Mouse (Mus musculus): ENCODE results near the gene Gnai2. TPM values are rescaled to one million over a fixed set of nuclear protein-coding genes. Genes with fewer than 3 reads are reported as not detected.
"Not testable (repeated sequence)": the region's sequence is repeated elsewhere in the genome, so short reads cannot be mapped to it uniquely, and the experiment has no call there.

Gnai2 gene
- polyA plus RNA-seq, 1 experiment from 2014 or later, result 153 TPM

DNA sequence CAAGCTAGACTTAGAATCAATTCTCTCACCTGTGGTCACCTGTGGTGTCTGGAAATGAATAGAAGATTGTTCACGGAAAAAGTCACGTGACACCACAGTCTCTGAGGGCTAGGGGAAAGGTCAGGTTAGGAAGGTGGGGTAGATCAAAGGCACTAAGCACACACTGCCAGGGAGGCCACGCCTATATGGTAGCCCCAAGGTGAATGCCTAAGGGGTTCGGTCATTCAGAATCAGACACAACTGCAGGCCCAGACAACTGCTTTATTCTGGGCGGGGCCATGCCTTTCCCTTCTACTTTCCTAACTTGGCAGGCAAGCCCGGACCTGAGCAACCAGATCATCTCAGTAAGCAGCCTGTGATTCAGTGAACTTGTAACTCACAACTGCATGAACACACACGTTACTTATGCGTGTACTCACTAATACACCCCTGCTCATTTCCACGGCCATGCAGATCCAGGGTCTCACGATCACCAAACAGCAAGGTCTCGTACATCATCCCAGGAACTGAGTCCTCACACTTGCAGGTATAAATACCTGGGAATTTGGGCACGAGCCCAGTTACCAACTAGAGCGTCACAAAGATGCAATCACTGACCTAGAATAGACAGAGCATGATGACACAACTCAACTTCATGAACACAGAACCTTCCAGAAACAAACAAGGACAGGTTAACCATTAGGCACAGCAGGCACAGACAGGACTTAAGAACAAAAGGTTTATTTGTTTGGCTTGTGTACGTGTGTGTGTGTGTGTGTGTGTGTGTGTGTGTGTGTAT lies 59.4 kb downstream of the Gnai2 start:
- Histone ChIP-seq H3K4me1 (ENCODE audit: control insufficient read depth, low read depth, low read length) (peaks cover 56% of the 10 kb centered on the region), H3K27me3 (ENCODE audit: control insufficient read depth, insufficient read depth, low read depth, low read length) (no peaks in the 10 kb centered on the region), H3K4me3 (ENCODE audit: low read depth, low read length) (no peak overlapping the region), H3K36me3 (ENCODE audit: control insufficient read depth, insufficient read depth) (peaks cover 4% of the 10 kb centered on the region), H3K27ac (ENCODE audit: low read length) (peak overlapping the region; percentile 79), H3K9me3 (replicated peaks; ENCODE audit: control insufficient read depth, low read length) (no peaks in the 10 kb centered on the region), H3K4me2 (ENCODE audit: low read depth, low read length) (no peak overlapping the region), H3K9ac (ENCODE audit: low read depth, low read length) (no peak overlapping the region)
- no peak for ATAC-seq (ENCODE audit: low read depth)
- WGBS (ENCODE audit: insufficient replicate concordance), result 71% methylated on average over 14 of the region's 14 CpGs

DNA sequence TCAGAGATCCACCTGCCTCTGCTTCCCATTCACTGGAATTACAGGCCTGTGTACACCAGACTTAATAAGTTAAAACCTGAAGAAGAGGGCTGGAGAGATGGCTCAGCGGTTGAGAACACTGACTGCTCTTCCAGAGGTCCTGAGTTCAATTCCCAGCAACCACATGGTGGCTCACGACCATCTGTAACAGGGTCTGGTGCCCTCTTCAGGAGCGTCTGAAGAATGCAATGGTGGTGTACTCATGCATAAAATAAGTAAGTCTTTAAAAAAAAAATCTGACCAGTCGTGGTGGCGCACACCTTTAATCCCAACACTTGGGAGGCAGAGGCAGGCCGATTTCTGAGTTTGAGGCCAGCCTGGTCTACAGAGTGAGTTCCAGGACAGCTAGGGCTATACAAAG lies 61.4 kb downstream of the Gnai2 start:
- not testable (repeated sequence) for H3K4me2 ChIP-seq (ENCODE audit: low read depth, low read length); H3K9me3 ChIP-seq (replicated peaks; ENCODE audit: control insufficient read depth, low read length); H3K27ac ChIP-seq (ENCODE audit: low read length); H3K27me3 ChIP-seq (ENCODE audit: control insufficient read depth, insufficient read depth, low read depth, low read length); ATAC-seq (ENCODE audit: low read depth); H3K4me3 ChIP-seq (ENCODE audit: low read depth, low read length); H3K9ac ChIP-seq (ENCODE audit: low read depth, low read length); H3K36me3 ChIP-seq (ENCODE audit: control insufficient read depth, insufficient read depth)
- 76% methylated on average over 6 of the region's 6 CpGs for WGBS (ENCODE audit: insufficient replicate concordance)
- H3K4me1 ChIP-seq (ENCODE audit: control insufficient read depth, low read depth, low read length), result peaks cover 59% of the 10 kb centered on the region

GRCm38 (mm10) chr9:107572327-107572662 lies 62.9 kb downstream of the Gnai2 start:
- peak overlapping the region; percentile 92 for H3K27ac ChIP-seq (ENCODE audit: low read length)
- H3K4me1 ChIP-seq (ENCODE audit: control insufficient read depth, low read depth, low read length), result peaks cover 67% of the 10 kb centered on the region
- H3K36me3 ChIP-seq (ENCODE audit: control insufficient read depth, insufficient read depth), result peaks cover 4% of the 10 kb centered on the region
- no peak for ATAC-seq (ENCODE audit: low read depth)
- 86% methylated on average over 2 of the region's 2 CpGs for WGBS (ENCODE audit: insufficient replicate concordance)
- no peak overlapping the region for H3K4me3 ChIP-seq (ENCODE audit: low read depth, low read length)
- H3K9ac ChIP-seq (ENCODE audit: low read depth, low read length), result peak overlapping the region; percentile 80
- no peaks in the 10 kb centered on the region for H3K9me3 ChIP-seq (replicated peaks; ENCODE audit: control insufficient read depth, low read length)
- peak overlapping the region; percentile 81 for H3K4me2 ChIP-seq (ENCODE audit: low read depth, low read length)
- H3K27me3 ChIP-seq (ENCODE audit: control insufficient read depth, insufficient read depth, low read depth, low read length), result no peaks in the 10 kb centered on the region

DNA sequence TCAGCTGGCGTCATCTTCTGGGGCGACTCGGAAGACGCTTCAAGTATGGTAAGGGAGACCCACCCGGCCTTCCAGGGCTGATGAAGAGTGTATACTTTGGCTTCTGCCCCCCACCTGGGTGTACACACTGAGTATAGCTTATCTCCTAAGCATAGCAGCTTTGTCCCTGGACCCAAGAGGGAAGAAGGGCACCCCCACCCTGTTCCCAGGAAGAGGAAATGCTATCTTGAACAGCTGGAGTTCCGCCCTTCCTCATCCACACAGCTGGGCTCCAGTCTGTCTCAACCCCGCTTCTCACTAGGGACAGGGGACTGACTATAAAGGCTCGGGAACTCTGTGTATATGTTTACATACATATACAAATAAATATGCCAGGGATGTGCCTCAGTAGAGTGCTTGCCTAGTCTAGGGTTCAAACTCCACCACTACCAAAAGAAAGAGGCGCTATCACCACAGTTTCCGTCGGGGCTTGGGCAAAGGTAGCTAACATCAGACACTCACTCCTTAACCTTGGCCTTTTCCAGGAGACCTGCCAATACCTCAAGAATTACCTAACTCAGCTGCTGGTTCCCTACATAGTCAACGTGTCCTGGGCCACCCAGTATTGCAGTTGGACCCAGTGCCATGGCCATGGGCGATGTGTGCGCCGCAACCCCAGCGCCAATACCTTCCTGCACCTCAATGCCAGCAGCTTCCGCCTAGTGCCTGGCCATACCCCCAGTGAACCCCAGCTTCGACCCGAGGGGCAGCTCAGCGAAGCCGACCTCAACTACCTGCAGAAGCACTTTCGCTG lies 63.4 kb downstream of the Gnai2 start:
- no peaks in the 10 kb centered on the region for H3K9me3 ChIP-seq (replicated peaks; ENCODE audit: control insufficient read depth, low read length)

DNA sequence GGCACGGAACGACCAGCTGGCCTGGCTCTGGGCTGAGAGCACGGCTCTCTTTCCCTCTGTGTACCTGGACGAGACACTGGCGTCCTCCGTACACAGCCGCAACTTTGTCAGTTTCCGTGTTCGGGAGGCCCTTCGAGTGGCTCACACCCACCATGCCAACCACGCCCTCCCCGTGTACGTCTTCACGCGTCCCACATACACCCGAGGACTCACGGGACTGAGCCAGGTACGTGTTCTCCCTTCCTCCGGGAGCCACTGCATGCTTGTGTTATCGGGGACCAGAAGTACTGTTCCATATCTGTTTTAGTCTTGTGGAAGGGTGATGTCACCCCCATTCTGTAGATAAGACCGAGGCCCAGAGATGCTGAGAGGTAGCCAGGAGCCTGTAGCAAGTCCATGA lies 64.3 kb downstream of the Gnai2 start:
- Histone ChIP-seq H3K36me3 (ENCODE audit: control insufficient read depth, insufficient read depth) (peaks cover 4% of the 10 kb centered on the region), H3K4me1 (ENCODE audit: control insufficient read depth, low read depth, low read length) (peaks cover 68% of the 10 kb centered on the region), H3K4me3 (ENCODE audit: low read depth, low read length) (peak overlapping the region; percentile 74), H3K27me3 (ENCODE audit: control insufficient read depth, insufficient read depth, low read depth, low read length) (no peaks in the 10 kb centered on the region), H3K4me2 (ENCODE audit: low read depth, low read length) (peak overlapping the region; percentile 81), H3K9ac (ENCODE audit: low read depth, low read length) (peak overlapping the region; percentile 80), H3K9me3 (replicated peaks; ENCODE audit: control insufficient read depth, low read length) (no peaks in the 10 kb centered on the region), H3K27ac (ENCODE audit: low read length) (peak overlapping the region; percentile 92)
- peak; percentile 69 for ATAC-seq (ENCODE audit: low read depth)
- 30% methylated on average over 21 of the region's 21 CpGs for WGBS (ENCODE audit: insufficient replicate concordance)

More for the DNA sequence above, 63.4 kb downstream of the Gnai2 start:
- peak overlapping the region; percentile 80 for H3K9ac ChIP-seq (ENCODE audit: low read depth, low read length)
- peak overlapping the region; percentile 74 for H3K4me3 ChIP-seq (ENCODE audit: low read depth, low read length)
- H3K4me1 ChIP-seq (ENCODE audit: control insufficient read depth, low read depth, low read length), result peaks cover 67% of the 10 kb centered on the region
- peak; percentile 30 for ATAC-seq (ENCODE audit: low read depth)
- peak overlapping the region; percentile 81 for H3K4me2 ChIP-seq (ENCODE audit: low read depth, low read length)
- peak overlapping the region; percentile 92 for H3K27ac ChIP-seq (ENCODE audit: low read length)
- H3K27me3 ChIP-seq (ENCODE audit: control insufficient read depth, insufficient read depth, low read depth, low read length), result no peaks in the 10 kb centered on the region
- H3K36me3 ChIP-seq (ENCODE audit: control insufficient read depth, insufficient read depth), result peaks cover 4% of the 10 kb centered on the region
- WGBS (ENCODE audit: insufficient replicate concordance), result 72% methylated on average over 22 of the region's 22 CpGs

- Histone ChIP-seq H3K9ac (ENCODE audit: low read depth, low read length) (peak overlapping the region; percentile 80), H3K9me3 (replicated peaks; ENCODE audit: control insufficient read depth, low read length) (no peaks in the 10 kb centered on the region), H3K4me2 (ENCODE audit: low read depth, low read length) (peak overlapping the region; percentile 81), H3K36me3 (ENCODE audit: control insufficient read depth, insufficient read depth) (peaks cover 4% of the 10 kb centered on the region), H3K4me3 (ENCODE audit: low read depth, low read length) (peak overlapping the region; percentile 74), H3K27ac (ENCODE audit: low read length) (peak overlapping the region; percentile 92), H3K27me3 (ENCODE audit: control insufficient read depth, insufficient read depth, low read depth, low read length) (no peaks in the 10 kb centered on the region), H3K4me1 (ENCODE audit: control insufficient read depth, low read depth, low read length) (peaks cover 67% of the 10 kb centered on the region)
- WGBS (ENCODE audit: insufficient replicate concordance), result 61% methylated on average over 13 of the region's 13 CpGs
- no peak for ATAC-seq (ENCODE audit: low read depth)
Measured at GRCm38 (mm10) chr9:107570016-107570415, 65.2 kb downstream of the Gnai2 start.

DNA sequence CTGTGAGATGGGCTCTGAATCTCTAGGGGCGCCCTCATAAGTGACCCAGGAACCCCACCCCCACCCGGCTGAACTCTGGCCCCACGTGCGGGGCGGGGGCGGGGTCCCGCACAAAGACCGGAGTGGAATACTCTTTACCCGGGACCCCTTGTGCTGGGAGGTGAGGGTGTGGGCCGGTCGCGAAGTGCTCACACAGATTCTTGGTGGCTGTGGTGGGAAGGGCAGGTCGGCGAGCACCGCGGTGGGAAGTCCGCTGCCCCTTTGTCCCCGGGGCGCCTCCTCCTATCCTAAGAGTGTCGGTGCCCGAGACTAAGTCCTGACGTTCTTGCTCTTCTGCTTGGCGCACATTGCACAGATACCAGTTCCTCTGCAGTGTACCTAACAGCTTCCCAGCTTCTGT lies 65.9 kb downstream of the Gnai2 start:
- peak overlapping the region; percentile 74 for H3K4me3 ChIP-seq (ENCODE audit: low read depth, low read length)
- H3K9ac ChIP-seq (ENCODE audit: low read depth, low read length), result peak overlapping the region; percentile 80
- under 1% methylated on average over 23 of the region's 23 CpGs for WGBS (ENCODE audit: insufficient replicate concordance)
- ATAC-seq (ENCODE audit: low read depth), result peak; percentile 2
- peaks cover 69% of the 10 kb centered on the region for H3K4me1 ChIP-seq (ENCODE audit: control insufficient read depth, low read depth, low read length)
- H3K9me3 ChIP-seq (replicated peaks; ENCODE audit: control insufficient read depth, low read length), result no peaks in the 10 kb centered on the region
- peaks cover 4% of the 10 kb centered on the region for H3K36me3 ChIP-seq (ENCODE audit: control insufficient read depth, insufficient read depth)
- peak overlapping the region; percentile 92 for H3K27ac ChIP-seq (ENCODE audit: low read length)
- no peaks in the 10 kb centered on the region for H3K27me3 ChIP-seq (ENCODE audit: control insufficient read depth, insufficient read depth, low read depth, low read length)
- peak overlapping the region; percentile 81 for H3K4me2 ChIP-seq (ENCODE audit: low read depth, low read length)

DNA sequence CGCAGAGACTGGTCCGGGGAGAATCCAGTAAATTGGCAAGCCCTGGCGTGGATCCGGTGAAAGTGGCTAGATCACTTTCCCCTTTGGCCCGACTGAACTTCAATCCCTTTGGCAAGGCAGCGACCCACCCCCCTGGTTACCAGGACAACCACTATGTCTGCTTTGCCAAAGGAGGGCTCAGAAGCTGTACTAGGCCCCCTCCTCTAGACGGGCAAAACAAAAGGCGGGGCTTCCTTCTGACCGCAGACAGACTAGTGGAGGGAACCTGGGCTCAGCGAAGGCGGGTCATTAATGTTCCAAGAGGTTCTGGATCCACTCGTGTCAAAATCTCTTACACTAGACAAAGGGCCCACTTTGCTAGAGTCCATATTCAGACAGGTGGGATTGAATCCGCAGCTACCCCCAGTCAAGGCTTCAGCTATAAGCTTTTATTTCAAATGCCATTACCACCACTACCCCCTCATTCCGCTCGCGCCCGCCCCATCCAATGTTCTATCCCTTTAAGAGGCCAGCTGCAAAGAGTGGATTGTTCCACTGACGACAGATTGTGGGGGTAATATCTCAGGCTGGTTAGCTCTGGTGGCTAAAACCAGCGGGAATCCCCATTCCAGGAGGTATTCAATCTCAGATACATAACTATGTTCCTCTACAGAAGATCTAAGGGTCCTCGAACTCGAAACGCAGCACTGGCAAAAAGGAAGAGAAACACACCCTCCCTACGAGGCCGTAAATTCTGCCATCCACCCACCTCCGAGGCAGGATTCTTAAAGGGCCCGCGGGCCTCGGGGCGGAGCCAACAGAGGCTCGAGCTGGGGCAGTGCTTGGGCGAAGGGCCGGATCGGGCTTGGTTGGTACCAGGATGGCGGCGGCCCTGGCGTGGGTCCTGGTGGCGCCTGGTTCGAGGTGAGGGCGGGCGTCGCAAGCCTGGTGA lies 66.6 kb downstream of the Gnai2 start:
- Histone ChIP-seq H3K9ac (ENCODE audit: low read depth, low read length) (peak overlapping the region; percentile 80), H3K4me3 (ENCODE audit: low read depth, low read length) (peak overlapping the region; percentile 74), H3K4me1 (ENCODE audit: control insufficient read depth, low read depth, low read length) (peaks cover 75% of the 10 kb centered on the region), H3K27ac (ENCODE audit: low read length) (peak overlapping the region; percentile 92), H3K9me3 (replicated peaks; ENCODE audit: control insufficient read depth, low read length) (no peaks in the 10 kb centered on the region), H3K27me3 (ENCODE audit: control insufficient read depth, insufficient read depth, low read depth, low read length) (no peaks in the 10 kb centered on the region), H3K4me2 (ENCODE audit: low read depth, low read length) (peak overlapping the region; percentile 81), H3K36me3 (ENCODE audit: control insufficient read depth, insufficient read depth) (peaks cover 4% of the 10 kb centered on the region)
- ATAC-seq (ENCODE audit: low read depth), result peak; percentile 76
- WGBS (ENCODE audit: insufficient replicate concordance), result under 1% methylated on average over 41 of the region's 41 CpGs
